Mouse (Mus musculus) right cerebral cortex, adult 18-20 months (tissue): Measurements from ENCODE around the gene Ifnar1.

ENCODE experiments used
- DNase-seq: peaks from one replicate; pipeline ENCODE4 v3.0.0; 2022; ENCODE audit warnings: mixed read lengths

Gene Ifnar1

GRCm38 (mm10) chr16:91546391-91546835, 61.4 kb downstream of the Ifnar1 start:
- DNase-seq: no peak

GRCm38 (mm10) chr16:91546836-91547741, 62.1 kb downstream of the Ifnar1 start, which contains the start of gene Ifngr2:
Gene Ifngr2, plus strand, starts transcription at chr16:91547072.
- DNase-seq: peak; percentile 47

GRCm38 (mm10) chr16:91547974-91548373, 62.9 kb downstream of the Ifnar1 start:
- DNase-seq: peak; percentile 31

GRCm38 (mm10) chr16:91548586-91548985, 63.5 kb downstream of the Ifnar1 start:
- no peak for DNase-seq

DNA sequence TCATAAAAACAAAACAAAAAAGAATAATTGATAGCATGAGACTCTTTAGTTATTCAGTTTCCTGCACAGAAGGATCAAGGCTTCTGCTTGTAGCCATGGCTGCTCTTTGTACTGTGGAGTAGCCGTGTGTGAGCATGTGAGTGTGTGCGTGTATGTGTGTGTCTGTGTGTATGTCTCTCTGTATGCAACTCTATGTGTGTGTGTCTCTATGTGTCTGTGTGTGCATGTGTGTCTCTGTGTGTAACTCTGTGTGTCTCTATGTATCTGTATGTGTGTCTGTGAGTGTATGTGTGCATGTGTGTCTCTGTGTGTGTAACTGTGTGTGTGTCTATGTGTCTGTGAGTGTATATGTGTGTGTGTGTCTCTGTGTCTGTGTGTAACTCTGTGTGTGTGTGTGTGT, 64.0 kb downstream of the Ifnar1 start:
- DNase-seq: no peak

DNA sequence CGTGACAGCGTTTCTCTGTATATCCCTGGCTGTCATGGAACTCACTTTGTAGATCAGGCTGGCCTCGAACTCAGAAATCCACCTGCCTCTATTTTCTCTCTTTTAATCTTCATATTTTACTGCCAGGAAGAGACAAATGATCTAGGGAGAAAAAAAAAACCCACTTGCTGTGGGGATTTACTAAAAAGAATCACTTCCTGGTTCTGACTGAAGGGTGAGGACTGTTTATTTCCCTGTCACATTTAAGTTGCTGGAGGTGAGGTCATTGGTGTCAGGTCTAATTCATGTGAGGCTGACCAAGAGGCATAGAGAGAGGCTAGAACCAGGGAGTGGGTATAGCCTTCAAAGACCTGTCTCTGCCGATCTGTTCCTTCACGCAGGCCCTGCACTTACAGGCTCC, 64.6 kb downstream of the Ifnar1 start:
- DNase-seq: no peak

DNA sequence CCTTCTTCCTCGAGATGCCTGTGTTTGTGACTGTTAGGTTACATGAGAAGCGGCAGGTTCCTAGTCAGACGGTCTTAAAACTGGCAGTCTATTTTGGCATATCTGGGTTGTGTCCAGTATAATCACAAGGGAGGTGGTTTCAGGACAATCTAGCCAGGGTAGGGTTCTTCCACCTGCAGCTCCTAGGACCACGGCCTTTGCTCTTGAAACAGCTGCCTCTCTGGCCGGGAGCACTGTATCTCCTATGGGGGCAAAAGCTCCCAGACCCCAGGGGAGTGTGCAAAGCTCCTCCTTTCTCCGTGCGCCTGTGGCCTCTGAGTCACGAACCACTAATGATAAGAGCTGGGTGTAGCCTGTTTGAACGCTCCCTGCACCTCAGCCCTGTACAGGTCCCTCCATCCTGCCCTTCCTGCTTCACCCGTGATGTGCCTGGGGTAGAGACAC, 66.1 kb downstream of the Ifnar1 start:
- DNase-seq: no peak

DNA sequence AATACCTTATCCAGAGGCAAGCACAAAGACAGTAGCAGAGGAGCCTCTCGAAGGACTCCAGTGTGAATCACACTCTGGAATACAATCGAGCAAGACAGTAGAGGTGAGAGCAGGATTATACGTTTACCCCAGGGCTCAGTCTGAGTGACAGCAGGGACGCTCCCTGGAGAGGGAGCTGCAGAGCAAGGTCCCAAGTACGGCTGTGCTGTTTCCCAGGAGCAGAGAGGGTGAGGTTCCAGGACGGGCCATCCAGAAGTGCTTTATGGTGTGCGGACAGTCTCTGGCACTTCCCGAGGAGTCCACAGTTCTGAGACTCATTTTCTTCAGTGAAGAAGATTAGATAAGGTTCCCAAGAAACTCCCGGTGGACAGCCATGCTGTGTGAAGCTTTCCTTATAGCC, 67.0 kb downstream of the Ifnar1 start:
- DNase-seq: no peak

- no peak for DNase-seq
Observed at GRCm38 (mm10) chr16:91553625-91554024, 68.6 kb downstream of the Ifnar1 start.

DNA sequence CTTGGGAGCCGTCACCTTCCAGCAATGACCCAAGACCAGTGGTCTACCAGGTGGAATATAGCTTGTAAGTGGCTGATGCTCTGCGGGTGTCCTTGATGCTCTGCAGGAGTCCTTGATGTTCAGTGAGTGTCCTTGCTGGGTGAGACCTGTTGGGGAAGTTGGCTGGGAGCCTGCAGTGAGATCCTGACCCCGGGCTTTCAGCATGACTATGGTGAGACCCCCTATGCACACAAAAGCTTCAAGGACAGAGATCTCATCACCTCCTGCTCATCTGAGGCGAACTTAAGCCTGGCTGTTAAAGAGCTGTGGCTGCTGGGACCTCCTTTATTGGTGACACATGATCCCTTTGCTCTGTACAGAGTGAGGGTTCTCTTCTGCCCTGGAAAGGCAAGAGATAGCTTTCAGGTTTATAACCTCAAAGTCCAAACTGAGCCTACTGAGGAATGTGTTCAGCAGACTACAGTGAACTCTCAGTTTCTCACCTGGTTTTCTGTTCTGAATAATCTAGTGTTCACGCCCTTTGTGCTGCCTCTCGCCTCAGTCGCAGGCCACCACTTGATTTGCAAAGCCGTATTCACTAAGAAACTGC, 70.1 kb downstream of the Ifnar1 start:
- no peak for DNase-seq

GRCm38 (mm10) chr16:91556659-91557058, 71.6 kb downstream of the Ifnar1 start:
- no peak for DNase-seq
